Mouse (Mus musculus) limb, embryonic 11.5 days (tissue): Measurements from ENCODE around the gene Erg. TPM values are rescaled to one million over a fixed set of nuclear protein-coding genes. Genes with fewer than 3 reads are reported as not detected.

ENCODE experiments used
- ATAC-seq: fragments of 200-750 bp; cut with Nextera tagmentation; 2 replicates; pipeline ENCODE4 v1.8.0; 2017; ENCODE audit warnings: low read depth; ENCODE audit not compliant: insufficient number of reproducible peaks, low FRiP score, low TSS enrichment
- DNase-seq: peaks from one replicate; pipeline ENCODE4 v3.0.0-alpha.2; 2015; ENCODE audit warnings: low spot score
- H3K27ac ChIP-seq: fragments of 300-500 bp; sonication (generic); replicated peaks from 2 replicates; pipeline ENCODE4 v1.5.1; 2014; ENCODE audit warnings: low read depth, mild to moderate bottlenecking, low read length
- H3K27me3 ChIP-seq: fragments of 300-500 bp; sonication (generic); 2 replicates; pipeline ENCODE4 v1.6.1; 2014; ENCODE audit warnings: mild to moderate bottlenecking, low read length, mixed read lengths; ENCODE audit not compliant: control insufficient read depth, insufficient read depth
- H3K36me3 ChIP-seq: fragments of 300-500 bp; sonication (generic); 2 replicates; pipeline ENCODE4 v1.6.1; 2014; ENCODE audit warnings: mild to moderate bottlenecking, low read length, moderate library complexity, mixed read lengths; ENCODE audit not compliant: control insufficient read depth, insufficient read depth
- H3K4me1 ChIP-seq: fragments of 300-500 bp; sonication (generic); 2 replicates; pipeline ENCODE4 v1.6.1; 2014; ENCODE audit warnings: low read length, mixed read lengths; ENCODE audit not compliant: control insufficient read depth, insufficient read depth
- H3K4me2 ChIP-seq: fragments of 300-500 bp; sonication (generic); 2 replicates; pipeline ENCODE4 v1.6.1; 2014; ENCODE audit warnings: low read depth, mild to moderate bottlenecking, moderate library complexity; ENCODE audit not compliant: severe bottlenecking
- H3K4me3 ChIP-seq: fragments of 300-500 bp; sonication (generic); 2 replicates; pipeline ENCODE4 v1.5.1; 2014; ENCODE audit warnings: low read depth, low read length
- H3K9ac ChIP-seq: fragments of 300-500 bp; sonication (generic); 2 replicates; pipeline ENCODE4 v1.6.1; 2014; ENCODE audit warnings: mild to moderate bottlenecking, low read length
- H3K9me3 ChIP-seq: fragments of 300-500 bp; sonication (generic); 2 replicates; pipeline ENCODE4 v1.6.1; 2016; ENCODE audit warnings: low read length; ENCODE audit not compliant: control insufficient read depth
- WGBS: fragments of 180-500 bp; shearing (Covaris S2); extraction: QIAGEN DNeasy Blood & Tissue Kit; methylation state at CpG from one replicate; pipeline ENCODE4 v1.1.7; 2014; 5-methylcytosine and 5-hydroxymethylcytosine counted together
- polyA plus RNA-seq: library from polyadenylated mRNA; unstranded; fragments of >200 nt; fragmentation: Nextera tagmentation; extraction: Ambion mirVana; gene quantifications from 2 replicates; pipeline ENCODE4 v1.2.1, GENCODE M21; 2014

Gene Erg
- polyA plus RNA-seq, 1 experiment from 2014 or later, result 5.1 TPM

GRCm38 (mm10) chr16:95353838-95354237 lies 232.6 kb downstream of the Erg start:
- Histone ChIP-seq H3K9me3 (no peaks in the 10 kb centered on the region), H3K36me3 (no peaks in the 10 kb centered on the region), H3K4me1 (no peaks in the 10 kb centered on the region), H3K27ac (no peak overlapping the region), H3K9ac (no peak overlapping the region), H3K4me3 (no peak overlapping the region), H3K27me3 (no peaks in the 10 kb centered on the region), H3K4me2 (no peak overlapping the region; the same call in 1 of the 2 replicates)
- 66% methylated on average over 8 of the region's 8 CpGs for WGBS
- ATAC-seq (no peak), DNase-seq (no peak)

GRCm38 (mm10) chr16:95352266-95352665 lies 234.1 kb downstream of the Erg start:
- no peaks in the 10 kb centered on the region for H3K27me3 ChIP-seq
- H3K9me3 ChIP-seq, result no peaks in the 10 kb centered on the region
- WGBS, result 64% methylated on average over 8 of the region's 8 CpGs
- H3K9ac ChIP-seq, result no peak overlapping the region
- H3K4me2 ChIP-seq, result no peak overlapping the region
- no peak overlapping the region for H3K27ac ChIP-seq
- no peak for DNase-seq
- H3K4me1 ChIP-seq, result 0 out of 2 replicates have a peak, but pooled peaks cover 3% of the 10 kb centered on the region
- no peaks in the 10 kb centered on the region for H3K36me3 ChIP-seq
- no peak for ATAC-seq
- H3K4me3 ChIP-seq, result no peak overlapping the region

- DNase-seq (peak; percentile 79), ATAC-seq (no peak)
Measured at GRCm38 (mm10) chr16:95350499-95350898, 235.9 kb downstream of the Erg start.

GRCm38 (mm10) chr16:95349745-95350144 lies 236.6 kb downstream of the Erg start:
- H3K9me3 ChIP-seq, result no peaks in the 10 kb centered on the region
- ATAC-seq (no peak), DNase-seq (no peak)
- H3K4me2 ChIP-seq, result no peak overlapping the region
- H3K27ac ChIP-seq, result no peak overlapping the region
- H3K4me1 ChIP-seq, result 0 out of 2 replicates have a peak, but pooled peaks cover 4% of the 10 kb centered on the region
- WGBS, result 71% methylated on average over 5 of the region's 5 CpGs
- no peak overlapping the region for H3K9ac ChIP-seq
- no peaks in the 10 kb centered on the region for H3K27me3 ChIP-seq
- H3K4me3 ChIP-seq, result no peak overlapping the region
- no peaks in the 10 kb centered on the region for H3K36me3 ChIP-seq

More at GRCm38 (mm10) chr16:95350499-95350898, 235.9 kb downstream of the Erg start:
- Histone ChIP-seq H3K4me1 (0 out of 2 replicates have a peak, but pooled peaks cover 4% of the 10 kb centered on the region), H3K4me3 (no peak overlapping the region), H3K36me3 (no peaks in the 10 kb centered on the region), H3K9me3 (no peaks in the 10 kb centered on the region), H3K27ac (no peak overlapping the region), H3K4me2 (no peak overlapping the region), H3K9ac (no peak overlapping the region), H3K27me3 (no peaks in the 10 kb centered on the region)
- WGBS, result 31% methylated on average over 3 of the region's 3 CpGs

GRCm38 (mm10) chr16:95349344-95349743 lies 237.0 kb downstream of the Erg start:
- WGBS, result 90% methylated on average over 6 of the region's 6 CpGs
- H3K27me3 ChIP-seq, result no peaks in the 10 kb centered on the region
- no peaks in the 10 kb centered on the region for H3K9me3 ChIP-seq
- H3K9ac ChIP-seq, result no peak overlapping the region
- no peak for ATAC-seq
- no peak overlapping the region for H3K4me3 ChIP-seq
- no peaks in the 10 kb centered on the region for H3K36me3 ChIP-seq
- no peak for DNase-seq
- 0 out of 2 replicates have a peak, but pooled peaks cover 4% of the 10 kb centered on the region for H3K4me1 ChIP-seq
- H3K4me2 ChIP-seq, result no peak overlapping the region
- H3K27ac ChIP-seq, result no peak overlapping the region

- H3K4me2 ChIP-seq, result no peak overlapping the region
- no peaks in the 10 kb centered on the region for H3K9me3 ChIP-seq
- WGBS, result 89% methylated on average over 9 of the region's 9 CpGs
- no peaks in the 10 kb centered on the region for H3K27me3 ChIP-seq
- no peak overlapping the region for H3K9ac ChIP-seq
- DNase-seq, result no peak
- H3K4me1 ChIP-seq, result 0 out of 2 replicates have a peak, but pooled peaks cover 4% of the 10 kb centered on the region
- no peak overlapping the region for H3K4me3 ChIP-seq
- no peaks in the 10 kb centered on the region for H3K36me3 ChIP-seq
- no peak for ATAC-seq
- no peak overlapping the region for H3K27ac ChIP-seq
Measured at GRCm38 (mm10) chr16:95348555-95348954, 237.8 kb downstream of the Erg start.

GRCm38 (mm10) chr16:95347202-95347601 lies 239.2 kb downstream of the Erg start:
- ATAC-seq (no peak), DNase-seq (no peak)
- no peak overlapping the region for H3K9ac ChIP-seq
- no peaks in the 10 kb centered on the region for H3K36me3 ChIP-seq
- H3K27me3 ChIP-seq, result no peaks in the 10 kb centered on the region
- H3K4me3 ChIP-seq, result no peak overlapping the region
- H3K9me3 ChIP-seq, result no peaks in the 10 kb centered on the region
- H3K27ac ChIP-seq, result no peak overlapping the region
- H3K4me2 ChIP-seq, result no peak overlapping the region
- H3K4me1 ChIP-seq, result 0 out of 2 replicates have a peak, but pooled peaks cover 4% of the 10 kb centered on the region
- 25% methylated on average over 3 of the region's 3 CpGs for WGBS

GRCm38 (mm10) chr16:95345882-95346281 lies 240.5 kb downstream of the Erg start:
- Histone ChIP-seq H3K4me1 (0 out of 2 replicates have a peak, but pooled peaks cover 4% of the 10 kb centered on the region), H3K9me3 (no peaks in the 10 kb centered on the region), H3K27me3 (no peaks in the 10 kb centered on the region), H3K4me2 (no peak overlapping the region), H3K36me3 (no peaks in the 10 kb centered on the region), H3K4me3 (no peak overlapping the region), H3K9ac (no peak overlapping the region), H3K27ac (no peak overlapping the region)
- 6% methylated on average over 7 of the region's 7 CpGs for WGBS
- DNase-seq, result peak; percentile 87
- ATAC-seq, result no peak

- Histone ChIP-seq H3K4me2 (no peak overlapping the region), H3K27ac (no peak overlapping the region), H3K4me3 (no peak overlapping the region), H3K4me1 (0 out of 2 replicates have a peak, but pooled peaks cover 4% of the 10 kb centered on the region), H3K9ac (no peak overlapping the region), H3K27me3 (no peaks in the 10 kb centered on the region), H3K9me3 (no peaks in the 10 kb centered on the region), H3K36me3 (no peaks in the 10 kb centered on the region)
- 70% methylated on average over 10 of the region's 10 CpGs for WGBS
- DNase-seq, result no peak
- ATAC-seq, result no peak
Measured at GRCm38 (mm10) chr16:95344961-95345360, 241.4 kb downstream of the Erg start.
